Mouse (Mus musculus) heart, embryonic 14.5 days (tissue): ENCODE measurements at regions not wholly inside any gene's neighbourhood (a gene's known extent, or its start where the extent isn't known, plus 50 kb on each side); places are given as distances from the start of the nearest gene placed in this dataset.

Source experiments
- ATAC-seq: fragments of 200-750 bp; cut with Nextera tagmentation; 2 replicates; pipeline ENCODE4 v1.8.0; 2017; ENCODE audit warnings: low read depth, moderate TSS enrichment; ENCODE audit not compliant: insufficient number of reproducible peaks, insufficient read depth, low FRiP score
- H3K27ac ChIP-seq, 2 experiments: fragments of 200-500 bp in 1 of 2; fragments of 300-500 bp in 1 of 2; sonication (generic) in 1 of 2; replicated peaks in 1 of 2; 2 replicates each; pipeline ENCODE4 v1.5.1; 2012 to 2014; ENCODE audit warnings: low read depth in 2 of 2, low read length in 2 of 2, control low read depth in 1 of 2, mild to moderate bottlenecking in 1 of 2, mixed read lengths in 1 of 2; ENCODE audit not compliant: control insufficient read depth in 1 of 2, insufficient read depth in 1 of 2
- H3K27me3 ChIP-seq: fragments of 300-500 bp; sonication (generic); 2 replicates; pipeline ENCODE4 v1.6.1; 2014; ENCODE audit warnings: mild to moderate bottlenecking, low read length, control low read depth; ENCODE audit not compliant: control insufficient read depth, insufficient read depth
- H3K36me3 ChIP-seq: fragments of 300-500 bp; sonication (generic); 2 replicates; pipeline ENCODE4 v1.6.1; 2014; ENCODE audit warnings: mild to moderate bottlenecking, control low read depth, low read length, mixed read lengths; ENCODE audit not compliant: control insufficient read depth, insufficient read depth
- H3K4me1 ChIP-seq, 2 experiments: fragments of 200-500 bp in 1 of 2; fragments of 300-500 bp in 1 of 2; sonication (generic) in 1 of 2; 2 replicates each; pipeline ENCODE4 v1.6.1; 2012 to 2014; ENCODE audit warnings: low read length in 2 of 2, control low read depth in 1 of 2, mixed read lengths in 1 of 2; ENCODE audit not compliant: control insufficient read depth in 2 of 2, insufficient read depth in 2 of 2
- H3K4me2 ChIP-seq: fragments of 300-500 bp; sonication (generic); 2 replicates; pipeline ENCODE4 v1.6.1; 2014; ENCODE audit warnings: mild to moderate bottlenecking, low read length
- H3K4me3 ChIP-seq, 2 experiments: fragments of 200-500 bp in 1 of 2; fragments of 300-500 bp in 1 of 2; sonication (generic) in 1 of 2; 2 replicates each; pipeline ENCODE4 v1.5.1; 2012 to 2014; ENCODE audit warnings: low read length in 2 of 2, mild to moderate bottlenecking in 2 of 2, control low read depth in 1 of 2, low read depth in 1 of 2, moderate library complexity in 1 of 2; ENCODE audit not compliant: control insufficient read depth in 1 of 2, insufficient read depth in 1 of 2
- H3K9ac ChIP-seq: fragments of 300-500 bp; sonication (generic); 2 replicates; pipeline ENCODE4 v1.6.1; 2014; ENCODE audit warnings: mild to moderate bottlenecking, low read length
- H3K9me3 ChIP-seq: fragments of 300-500 bp; sonication (generic); 2 replicates; pipeline ENCODE4 v1.6.1; 2016; ENCODE audit warnings: low read length, control low read depth; ENCODE audit not compliant: control insufficient read depth
- WGBS: fragments of 180-500 bp; shearing (Covaris S2); extraction: QIAGEN DNeasy Blood & Tissue Kit; methylation state at CpG from one replicate; pipeline ENCODE4 v1.1.7; 2014; 5-methylcytosine and 5-hydroxymethylcytosine counted together

- ATAC-seq: no peak
- WGBS: 49% methylated on average over 7 of the region's 7 CpGs
Measured at GRCm38 (mm10) chr5:51923417-51923816, 266.9 kb downstream of the Dhx15 start.

DNA sequence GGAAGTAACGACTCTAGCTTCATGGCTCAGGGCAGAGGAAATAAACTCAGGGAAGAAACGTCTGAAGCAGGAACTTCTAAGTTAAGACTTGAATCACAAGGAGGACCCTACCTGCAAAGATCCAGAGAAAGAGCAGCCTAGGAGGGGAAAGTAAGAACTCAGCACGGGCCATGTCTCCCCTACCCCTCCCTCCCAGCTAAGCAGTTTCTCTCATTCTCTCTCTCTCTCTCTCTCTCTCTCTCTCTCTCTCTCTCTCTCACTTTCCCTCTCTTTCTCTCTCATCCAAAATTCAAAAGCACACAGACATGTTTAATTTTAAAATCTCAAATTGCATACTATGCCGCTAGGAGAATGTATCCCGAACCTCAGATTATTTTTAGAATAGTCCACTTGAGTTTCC is 267.3 kb downstream of the Dhx15 start:
- H3K4me2 ChIP-seq: peak overlapping the region; percentile 34
- peaks cover 8 to 16% of the 10 kb centered on the region in 2 experiments for H3K4me1 ChIP-seq
- no peaks in the 10 kb centered on the region for H3K9me3 ChIP-seq
- no peak overlapping the region for H3K4me3 ChIP-seq
- no peak overlapping the region; the same call in 1 of the 2 replicates for H3K9ac ChIP-seq
- WGBS: 36% methylated on average over 5 of the region's 5 CpGs
- no peak overlapping the region for H3K27ac ChIP-seq
- no peaks in the 10 kb centered on the region for H3K36me3 ChIP-seq
- H3K27me3 ChIP-seq: no peaks in the 10 kb centered on the region
- no peak for ATAC-seq

More at GRCm38 (mm10) chr5:51923417-51923816, 266.9 kb downstream of the Dhx15 start:
- Histone ChIP-seq H3K9me3 (no peaks in the 10 kb centered on the region), H3K9ac (no peak overlapping the region), H3K36me3 (no peaks in the 10 kb centered on the region), H3K27ac (no peak overlapping the region), H3K4me1 (peaks cover 5 to 12% of the 10 kb centered on the region in 2 experiments), H3K4me2 (peak overlapping the region; percentile 34), H3K27me3 (no peaks in the 10 kb centered on the region), H3K4me3 (no peak overlapping the region)

- no peak for ATAC-seq
- no peaks in the 10 kb centered on the region for H3K27me3 ChIP-seq
- no peak overlapping the region for H3K4me3 ChIP-seq
- H3K4me1 ChIP-seq: peaks cover 11 to 21% of the 10 kb centered on the region in 2 experiments
- H3K9me3 ChIP-seq: no peaks in the 10 kb centered on the region
- H3K27ac ChIP-seq: no peak overlapping the region
- H3K4me2 ChIP-seq: no peak overlapping the region
- H3K36me3 ChIP-seq: no peaks in the 10 kb centered on the region
- 71% methylated on average over 7 of the region's 7 CpGs for WGBS
- H3K9ac ChIP-seq: no peak overlapping the region
Measured at GRCm38 (mm10) chr5:51922494-51922893, 267.8 kb downstream of the Dhx15 start.

DNA sequence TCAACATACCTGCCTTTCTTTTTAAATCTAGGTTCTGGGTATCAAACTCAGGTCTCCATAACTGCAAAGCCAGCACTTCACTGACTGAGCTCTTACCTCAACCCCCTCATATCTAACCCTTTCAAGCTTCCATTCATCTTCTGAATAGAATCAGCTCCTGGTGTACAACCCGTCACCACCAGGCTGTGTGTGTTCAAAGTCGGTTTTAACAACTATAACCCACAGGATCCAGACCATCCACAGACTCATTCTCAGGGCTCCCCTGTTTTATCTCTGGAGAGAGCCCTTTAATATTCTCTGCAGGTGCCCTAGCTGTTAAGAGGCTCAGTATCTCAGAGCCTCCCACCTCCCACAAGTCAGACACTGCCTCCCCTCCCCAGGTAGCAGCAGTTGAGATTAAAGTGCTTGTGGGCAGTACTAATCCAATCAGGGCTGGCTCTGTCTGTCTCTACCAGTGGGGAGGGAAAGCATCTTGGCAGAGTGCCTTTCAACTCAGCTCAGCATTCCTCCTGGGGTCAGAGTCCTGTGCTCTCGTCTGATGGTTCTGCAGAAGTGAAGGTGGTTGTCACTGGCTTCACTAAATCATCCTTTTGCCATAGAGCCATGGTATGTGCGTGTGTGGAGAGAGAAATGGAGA is 272.4 kb downstream of the Dhx15 start:
- 13% methylated on average over 4 of the region's 4 CpGs for WGBS
- peak overlapping the region; percentile 14; the same call in 1 of the 2 replicates for H3K4me2 ChIP-seq
- H3K36me3 ChIP-seq: no peaks in the 10 kb centered on the region
- H3K27me3 ChIP-seq: no peaks in the 10 kb centered on the region
- no peaks in the 10 kb centered on the region for H3K9me3 ChIP-seq
- peaks cover 12 to 19% of the 10 kb centered on the region in 2 experiments for H3K4me1 ChIP-seq
- no peak overlapping the region for H3K4me3 ChIP-seq
- no peak overlapping the region for H3K9ac ChIP-seq
- H3K27ac ChIP-seq: peak overlapping the region; percentile 78 to 79
- peak; percentile 78 for ATAC-seq

DNA sequence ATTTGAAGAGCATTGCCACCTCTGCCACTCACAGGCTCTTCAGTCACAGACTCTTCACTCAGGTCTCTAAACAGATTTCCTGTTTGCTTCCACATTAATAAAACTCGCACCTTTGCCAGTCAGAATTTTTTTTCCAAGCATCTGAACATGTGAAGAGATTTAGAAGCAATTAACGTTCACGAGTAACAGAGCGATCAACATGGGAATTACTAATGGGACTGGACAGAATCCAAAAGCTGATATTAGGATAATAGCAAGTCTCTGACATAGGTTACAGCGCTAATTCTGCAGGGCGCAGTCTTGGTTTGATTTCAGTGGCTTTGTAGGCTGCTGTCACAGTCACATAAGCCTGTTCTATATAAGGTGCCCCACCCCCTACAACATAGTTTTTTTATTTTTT is 275.6 kb downstream of the Dhx15 start:
- Histone ChIP-seq H3K9ac (no peak overlapping the region), H3K4me1 (peaks cover 8 to 15% of the 10 kb centered on the region in 2 experiments), H3K27ac (no peak overlapping the region), H3K4me3 (no peak overlapping the region), H3K4me2 (no peak overlapping the region), H3K9me3 (no peaks in the 10 kb centered on the region), H3K27me3 (no peaks in the 10 kb centered on the region), H3K36me3 (no peaks in the 10 kb centered on the region)
- ATAC-seq: no peak
- WGBS: 75% methylated on average over 6 of the region's 6 CpGs

DNA sequence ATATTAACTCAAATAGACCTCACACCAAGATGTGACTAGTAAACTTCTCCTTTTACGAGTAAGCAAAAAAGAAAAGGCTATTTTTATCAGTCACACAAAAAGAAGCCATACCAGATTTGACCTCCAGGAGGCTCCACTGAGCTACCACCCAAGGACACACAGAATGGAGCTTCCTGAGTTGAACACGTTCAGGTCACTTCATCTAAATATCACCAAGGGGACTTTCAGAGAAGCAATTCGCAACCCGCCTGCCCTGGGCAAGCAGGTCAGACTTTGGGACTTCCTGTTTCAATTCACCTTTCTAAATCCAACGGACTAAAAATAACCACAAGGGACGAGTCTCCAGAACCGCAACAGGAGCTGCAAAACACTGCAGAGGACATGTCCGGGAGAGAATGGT is 281.5 kb downstream of the Dhx15 start:
- Histone ChIP-seq H3K27me3 (no peaks in the 10 kb centered on the region), H3K27ac (no peak overlapping the region; a peak in 1 of 4 replicates), H3K36me3 (no peaks in the 10 kb centered on the region), H3K4me1 (peaks cover 7 to 10% of the 10 kb centered on the region in 2 experiments), H3K4me2 (0 out of 2 replicates have a peak overlapping the region, but pooled peaks have one; percentile 1), H3K9me3 (no peaks in the 10 kb centered on the region), H3K4me3 (no peak overlapping the region), H3K9ac (no peak overlapping the region)
- no peak for ATAC-seq
- 40% methylated on average over 8 of the region's 8 CpGs for WGBS

DNA sequence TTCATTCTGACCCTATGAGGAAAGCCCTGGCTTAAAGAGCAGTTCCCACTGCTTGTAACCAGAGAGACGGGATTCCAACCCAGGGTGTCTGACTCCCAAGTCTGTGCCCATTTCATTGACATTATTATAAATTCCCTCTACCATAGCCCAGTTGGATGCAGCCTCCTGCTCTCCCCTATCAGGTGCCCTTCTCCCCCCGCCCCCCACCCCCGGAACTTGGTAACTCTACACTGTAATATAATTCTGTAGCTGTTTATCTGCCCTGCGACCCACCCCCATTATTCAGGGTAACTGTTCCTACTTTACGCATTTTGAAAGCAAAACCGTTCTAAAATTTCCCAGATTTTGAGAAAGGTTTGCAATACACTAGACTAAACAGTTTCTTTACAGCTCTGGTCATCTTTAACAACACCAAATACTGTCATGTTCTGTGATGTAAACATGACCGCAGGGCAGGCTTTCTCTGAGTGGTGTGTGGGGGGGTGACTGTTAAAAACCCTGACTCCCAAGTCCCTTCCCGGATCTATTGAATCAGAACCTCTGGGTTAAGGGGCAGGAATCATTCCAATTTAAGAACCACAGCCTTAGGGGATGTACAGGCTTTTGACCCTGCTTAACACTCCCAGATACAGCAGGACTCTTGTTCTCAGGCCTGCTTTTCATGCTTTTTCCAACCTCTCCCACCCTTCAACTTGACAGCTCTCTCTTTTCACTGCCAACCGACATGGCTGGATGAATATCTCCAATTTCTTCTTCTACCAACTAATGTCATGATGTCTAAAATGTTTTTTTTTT is 283.8 kb downstream of the Dhx15 start:
- no peak for ATAC-seq
- no peaks in the 10 kb centered on the region for H3K27me3 ChIP-seq
- no peaks in the 10 kb centered on the region for H3K36me3 ChIP-seq
- no peak overlapping the region for H3K27ac ChIP-seq
- no peak overlapping the region for H3K9ac ChIP-seq
- no peak overlapping the region for H3K4me3 ChIP-seq
- H3K9me3 ChIP-seq: no peaks in the 10 kb centered on the region
- H3K4me1 ChIP-seq: peaks cover 13 to 20% of the 10 kb centered on the region in 2 experiments
- H3K4me2 ChIP-seq: no peak overlapping the region
- WGBS: 76% methylated on average over 9 of the region's 9 CpGs
